Mouse (Mus musculus) left cerebral cortex, adult 18-20 months (tissue): Measurements from ENCODE around the gene Rfx8. TPM values are rescaled to one million over a fixed set of nuclear protein-coding genes. Genes with fewer than 3 reads are reported as not detected.

Experiments
- DNase-seq, 2 experiments: peaks; one replicate each; pipeline ENCODE4 v3.0.0; 2021 to 2022; ENCODE audit warnings: low spot score in 2 of 2, mixed read lengths in 1 of 2
- total RNA-seq, 2 experiments: library from RNA; stranded (reverse); gene quantifications; 2 replicates each; pipeline ENCODE4 v1.2.3; 2021

Rfx8 gene
- total RNA-seq, 2 experiments from 2014 or later = 0.16 TPM; not detected in 1

GRCm38 (mm10) chr1:39735493-39735892, 14.7 kb upstream of the Rfx8 start:
- DNase-seq = no peak

GRCm38 (mm10) chr1:39734881-39735280, 14.1 kb upstream of the Rfx8 start:
- no peak for DNase-seq

- DNase-seq = no peak
Measured at GRCm38 (mm10) chr1:39734311-39734710, 13.5 kb upstream of the Rfx8 start.

- DNase-seq = no peak
Measured at GRCm38 (mm10) chr1:39733876-39734275, 13.1 kb upstream of the Rfx8 start.

GRCm38 (mm10) chr1:39732081-39732480, 11.3 kb upstream of the Rfx8 start:
- no peak for DNase-seq

GRCm38 (mm10) chr1:39731543-39731942, 10.7 kb upstream of the Rfx8 start:
- DNase-seq = no peak

GRCm38 (mm10) chr1:39730868-39731267, 10.1 kb upstream of the Rfx8 start:
- DNase-seq = no peak

GRCm38 (mm10) chr1:39729919-39730318, 9.1 kb upstream of the Rfx8 start:
- DNase-seq = no peak

GRCm38 (mm10) chr1:39721351-39721726, 542 bp upstream of the Rfx8 start:
- DNase-seq = no peak

- no peak for DNase-seq
Measured at GRCm38 (mm10) chr1:39720186-39720585, 611 bp downstream of the Rfx8 start.

GRCm38 (mm10) chr1:39715551-39715950, 5.2 kb downstream of the Rfx8 start:
- DNase-seq = no peak

- DNase-seq = no peak
Measured at GRCm38 (mm10) chr1:39714729-39715128, 6.1 kb downstream of the Rfx8 start.

- no peak for DNase-seq
Measured at GRCm38 (mm10) chr1:39713842-39714658, 6.7 kb downstream of the Rfx8 start.

- no peak for DNase-seq
Measured at GRCm38 (mm10) chr1:39713300-39713699, 7.5 kb downstream of the Rfx8 start.

GRCm38 (mm10) chr1:39712261-39712660, 8.5 kb downstream of the Rfx8 start:
- DNase-seq = no peak

GRCm38 (mm10) chr1:39710604-39711003, 10.2 kb downstream of the Rfx8 start:
- DNase-seq = no peak

- DNase-seq = no peak
Measured at GRCm38 (mm10) chr1:39710016-39710415, 10.8 kb downstream of the Rfx8 start.

GRCm38 (mm10) chr1:39708778-39709177, 12.0 kb downstream of the Rfx8 start:
- no peak for DNase-seq

- no peak for DNase-seq
Measured at GRCm38 (mm10) chr1:39702216-39703046, 18.4 kb downstream of the Rfx8 start.

GRCm38 (mm10) chr1:39701274-39701602, 19.6 kb downstream of the Rfx8 start:
- no peak for DNase-seq

- no peak for DNase-seq
Measured at GRCm38 (mm10) chr1:39700599-39701273, 20.1 kb downstream of the Rfx8 start.

- no peak for DNase-seq
Measured at GRCm38 (mm10) chr1:39698456-39698855, 22.3 kb downstream of the Rfx8 start.
